In genomic region chr17:49252271-49252670, GRCm38 (mm10) we compare ENCODE assay signal across 26 mouse cellular contexts.
DNase-seq lines count a peak whose midpoint lies in the region; ATAC-seq and TF ChIP-seq lines count a peak whose summit lies in the region.
"Had no signal": no experiment of that assay in that cellular context is flagged by ENCODE, and none has a peak within 500 bp of the region (broad histone marks: within the 10 kb centered on the region; RNA-seq: fewer than 3 reads in every experiment).

No protein-coding gene starts in this region.

- no peak overlapping the region for H3K4me3 ChIP-seq in hindbrain, postnatal 0 days (ENCODE audit: low read length)
- H3K4me3 ChIP-seq in hindbrain, embryonic 14.5 days (replicated peaks; ENCODE audit: low read length) = no peak overlapping the region
- no peak overlapping the region for H3K4me3 ChIP-seq in midbrain, embryonic 13.5 days (replicated peaks)
- no peak overlapping the region for H3K4me3 ChIP-seq in midbrain, embryonic 16.5 days (ENCODE audit: low read depth, low read length)
- H3K4me3 ChIP-seq: embryonic facial prominence, embryonic 13.5 days; heart, adult 2 months; left cerebral cortex, adult 2 months; limb, embryonic 10.5 days; liver, embryonic 15.5 days; lung, embryonic 15.5 days; megakaryocyte, embryonic 14.5 days; stomach, embryonic 15.5 days had no signal

- H3K27ac ChIP-seq in hindbrain, postnatal 0 days = no peak overlapping the region
- no peak overlapping the region for H3K27ac ChIP-seq in hindbrain, embryonic 14.5 days
- peak overlapping the region; percentile 51 for H3K27ac ChIP-seq in midbrain, embryonic 13.5 days
- H3K27ac ChIP-seq in midbrain, embryonic 16.5 days (ENCODE audit: low read length) = no peak overlapping the region
- H3K27ac ChIP-seq: embryonic facial prominence, embryonic 13.5 days; heart, adult 2 months; kidney, postnatal 0 days; left cerebral cortex, adult 2 months; limb, embryonic 10.5 days; liver, embryonic 15.5 days; lung, embryonic 15.5 days; stomach, embryonic 15.5 days had no signal

- ATAC-seq in hindbrain, postnatal 0 days = peak; percentile 54; the same call in 1 of the 2 replicates
- no peak for ATAC-seq in hindbrain, embryonic 14.5 days (ENCODE audit: low FRiP score)
- peak; percentile 38; the same call in 1 of the 2 replicates for ATAC-seq in midbrain, embryonic 13.5 days
- ATAC-seq in midbrain, embryonic 16.5 days = no peak
- ATAC-seq: intestine, postnatal 0 days; Patski had no signal

- H3K4me2 ChIP-seq in hindbrain, postnatal 0 days (ENCODE audit: low read depth, low read length) = no peak overlapping the region
- no peak overlapping the region for H3K4me2 ChIP-seq in hindbrain, embryonic 14.5 days (replicated peaks)
- H3K4me2 ChIP-seq in midbrain, embryonic 13.5 days (replicated peaks) = no peak overlapping the region
- H3K4me2 ChIP-seq in midbrain, embryonic 16.5 days (ENCODE audit: low read length) = no peak overlapping the region
- H3K4me2 ChIP-seq: embryonic facial prominence, embryonic 13.5 days; liver, embryonic 15.5 days; lung, embryonic 15.5 days; stomach, embryonic 15.5 days had no signal

- DNase-seq in cerebellum, postnatal 36 days = peak; percentile 10 to 25
- no peak for DNase-seq in cerebellum, adult 9-10 months
- DNase-seq in hindbrain, postnatal 0 days (ENCODE audit: low spot score) = peak; percentile 41
- DNase-seq in hindbrain, embryonic 14.5 days (ENCODE audit: low spot score) = no peak
- peak; percentile 50 for DNase-seq in retina, postnatal 1 day
- DNase-seq in urinary bladder, postnatal 10 days (ENCODE audit: low spot score) = no peak
- DNase-seq: adrenal gland, adult 2 months; cerebellum, adult 8-10 months; embryo, embryonic 11 days; gastrocnemius, postnatal 36 days; heart, adult 2 months; liver; lung, postnatal 36 days; thymus, postnatal 25 days had no signal

- H3K36me3 ChIP-seq in hindbrain, postnatal 0 days (ENCODE audit: insufficient read depth, low read length) = no peaks in the 10 kb centered on the region
- H3K36me3 ChIP-seq in hindbrain, embryonic 14.5 days (replicated peaks; ENCODE audit: control insufficient read depth, insufficient read depth) = no peaks in the 10 kb centered on the region
- H3K36me3 ChIP-seq in midbrain, embryonic 13.5 days = no peaks in the 10 kb centered on the region
- H3K36me3 ChIP-seq in midbrain, embryonic 16.5 days (ENCODE audit: control insufficient read depth, insufficient read depth, low read length) = no peaks in the 10 kb centered on the region
- H3K36me3 ChIP-seq: embryonic facial prominence, embryonic 13.5 days; limb, embryonic 10.5 days; liver, embryonic 15.5 days; lung, embryonic 15.5 days; stomach, embryonic 15.5 days had no signal

- H3K4me1 ChIP-seq in hindbrain, postnatal 0 days (ENCODE audit: insufficient read depth, low read length) = no peaks in the 10 kb centered on the region
- peaks cover 5% of the 10 kb centered on the region; the same call in 1 of the 2 replicates for H3K4me1 ChIP-seq in hindbrain, embryonic 14.5 days (replicated peaks; ENCODE audit: control insufficient read depth, insufficient read depth, low read length)
- H3K4me1 ChIP-seq in midbrain, embryonic 13.5 days (replicated peaks) = peaks cover 37% of the 10 kb centered on the region
- peaks cover 16% of the 10 kb centered on the region for H3K4me1 ChIP-seq in midbrain, embryonic 16.5 days (ENCODE audit: control insufficient read depth, insufficient read depth, low read length)
- H3K4me1 ChIP-seq: liver, embryonic 15.5 days; lung, embryonic 15.5 days; megakaryocyte, embryonic 14.5 days; stomach, embryonic 15.5 days had no signal

- no peak for TF ChIP-seq CTCF in hindbrain, postnatal 0 days (IDR thresholded peaks at IDR 0.05; ENCODE audit: low read depth)

- no peaks in the 10 kb centered on the region for H3K9me3 ChIP-seq in hindbrain, postnatal 0 days (ENCODE audit: low read length)
- no peaks in the 10 kb centered on the region for H3K9me3 ChIP-seq in hindbrain, embryonic 14.5 days (ENCODE audit: control insufficient read depth, low read length)
- H3K9me3 ChIP-seq in midbrain, embryonic 13.5 days = no peaks in the 10 kb centered on the region
- H3K9me3 ChIP-seq in midbrain, embryonic 16.5 days (replicated peaks; ENCODE audit: control insufficient read depth, low read length, poor library complexity, severe bottlenecking) = no peaks in the 10 kb centered on the region
- H3K9me3 ChIP-seq: embryonic facial prominence, embryonic 13.5 days; limb, embryonic 10.5 days; liver, embryonic 15.5 days; lung, embryonic 15.5 days; stomach, embryonic 15.5 days had no signal

- WGBS in hindbrain, postnatal 0 days = 34% methylated on average over 3 of the region's 3 CpGs
- 33% methylated on average over 3 of the region's 3 CpGs for WGBS in hindbrain, embryonic 14.5 days
- 52% methylated on average over 3 of the region's 3 CpGs for WGBS in midbrain, embryonic 13.5 days
- 43% methylated on average over 3 of the region's 3 CpGs for WGBS in midbrain, embryonic 16.5 days

- no peak overlapping the region for H3K9ac ChIP-seq in hindbrain, postnatal 0 days (replicated peaks; ENCODE audit: low read length)
- no peak overlapping the region for H3K9ac ChIP-seq in hindbrain, embryonic 14.5 days
- no peak overlapping the region for H3K9ac ChIP-seq in midbrain, embryonic 13.5 days (replicated peaks)
- no peak overlapping the region for H3K9ac ChIP-seq in midbrain, embryonic 16.5 days (ENCODE audit: low read depth, low read length)
- H3K9ac ChIP-seq: embryonic facial prominence, embryonic 13.5 days; liver, embryonic 15.5 days; lung, embryonic 15.5 days; stomach, embryonic 15.5 days had no signal

- no peaks in the 10 kb centered on the region for H3K27me3 ChIP-seq in hindbrain, postnatal 0 days (ENCODE audit: insufficient read depth, low read length)
- H3K27me3 ChIP-seq in hindbrain, embryonic 14.5 days (ENCODE audit: control insufficient read depth, insufficient read depth, low read length) = no peaks in the 10 kb centered on the region
- peaks cover 5% of the 10 kb centered on the region for H3K27me3 ChIP-seq in midbrain, embryonic 13.5 days
- H3K27me3 ChIP-seq in midbrain, embryonic 16.5 days (ENCODE audit: control insufficient read depth, insufficient read depth, low read depth, low read length) = no peaks in the 10 kb centered on the region; the same call in 1 of the 2 replicates
- H3K27me3 ChIP-seq: embryonic facial prominence, embryonic 13.5 days; liver, embryonic 15.5 days; lung, embryonic 15.5 days; megakaryocyte, embryonic 14.5 days; stomach, embryonic 15.5 days had no signal

Comparison
In these comparisons a context has a peak if more than half of its experiments do, and no peak if none do; other contexts are left out.
1. DNase-seq: peak in cerebellum, postnatal 36 days (2 of 2), hindbrain, postnatal 0 days (single experiment) and retina, postnatal 1 day (single experiment); none in cerebellum, adult 9-10 months (single experiment), hindbrain, embryonic 14.5 days (single experiment) and urinary bladder, postnatal 10 days (single experiment).
2. ATAC-seq: peak in hindbrain, postnatal 0 days (single experiment) and midbrain, embryonic 13.5 days (single experiment); none in hindbrain, embryonic 14.5 days (single experiment) and midbrain, embryonic 16.5 days (single experiment).